ENCODE assay signal across 14 mouse cellular contexts in genomic region chr11:116265352-116265751, GRCm38 (mm10). TPM values are rescaled to one million over a fixed set of nuclear protein-coding genes. Genes with fewer than 3 reads are reported as not detected.
DNase-seq lines count a peak whose midpoint lies in the region; ATAC-seq and TF ChIP-seq lines count a peak whose summit lies in the region.
"Had no signal": no experiment of that assay in that cellular context is flagged by ENCODE, and none has a peak within 500 bp of the region (broad histone marks: within the 10 kb centered on the region; RNA-seq: fewer than 3 reads in every experiment).

No protein-coding gene starts in this region.

- H3K27me3 ChIP-seq in liver, embryonic 11.5 days (replicated peaks; ENCODE audit: control insufficient read depth, insufficient read depth, low read length) = no peaks in the 10 kb centered on the region

- DNase-seq in layer of hippocampus, adult 9-11 months = peak; percentile 17
- DNase-seq in layer of hippocampus, adult 8-10 months (ENCODE audit: low spot score in 2 of 2) = no peak
- no peak for DNase-seq in liver, embryonic 11.5 days (ENCODE audit: low spot score)
- DNase-seq in right cerebral cortex, postnatal 25 days = peak; percentile 30
- no peak for DNase-seq in lung, postnatal 36 days
- DNase-seq in layer of hippocampus, adult 2 months (ENCODE audit: low spot score in 2 of 2) = no peak
- no peak for DNase-seq in urinary bladder, postnatal 4 days (ENCODE audit: low spot score in 2 of 2)
- DNase-seq: cerebellum, adult 11-12 months; heart, postnatal 36 days; kidney, adult 9 months had no signal

- no peak overlapping the region for H3K4me3 ChIP-seq in bone marrow, adult 2 months (replicated peaks; ENCODE audit: control insufficient read depth, low read depth, low read length)
- no peak overlapping the region for H3K4me3 ChIP-seq in liver, embryonic 11.5 days (ENCODE audit: low read depth, low read length)
- H3K4me3 ChIP-seq in layer of hippocampus, adult 2 months = no peak overlapping the region

- 21% methylated on average over 11 of the region's 11 CpGs for WGBS in bone marrow, adult 2 months
- 81% methylated on average over 11 of the region's 11 CpGs for WGBS in liver, embryonic 11.5 days

- H3K27ac ChIP-seq in bone marrow, adult 2 months (ENCODE audit: control insufficient read depth, insufficient read depth, low read depth, low read length, poor library complexity) = 0 out of 2 replicates have a peak overlapping the region, but pooled peaks have one; percentile 5
- H3K27ac ChIP-seq in liver, embryonic 11.5 days (ENCODE audit: low read depth, low read length) = no peak overlapping the region
- H3K27ac ChIP-seq in layer of hippocampus, adult 2 months = no peak overlapping the region

- H3K4me2 ChIP-seq in liver, embryonic 11.5 days = no peak overlapping the region

- H3K4me1 ChIP-seq in bone marrow, adult 2 months (ENCODE audit: control insufficient read depth, insufficient read depth, low read length) = peaks cover 4% of the 10 kb centered on the region
- peaks cover 5% of the 10 kb centered on the region; the same call in 1 of the 2 replicates for H3K4me1 ChIP-seq in liver, embryonic 11.5 days (replicated peaks; ENCODE audit: control insufficient read depth, insufficient read depth, low read length)

- no peak for TF ChIP-seq CTCF in bone marrow, adult 2 months (IDR thresholded peaks at IDR 0.05; ENCODE audit: control insufficient read depth, insufficient read depth, low read length)
- TF ChIP-seq CTCF in layer of hippocampus, adult 2 months (conservative IDR thresholded peaks at IDR 0.05) = no peak

- peaks cover 75% of the 10 kb centered on the region for H3K36me3 ChIP-seq in liver, embryonic 11.5 days (ENCODE audit: control insufficient read depth, insufficient read depth, low read length)

- ATAC-seq in liver, embryonic 11.5 days (replicated peaks; ENCODE audit: low FRiP score) = peak; percentile 86

- TF ChIP-seq POLR2A in bone marrow, adult 2 months (IDR thresholded peaks at IDR 0.05; ENCODE audit: borderline replicate concordance, control insufficient read depth, low read depth, low read length) = no peak

- no peaks in the 10 kb centered on the region for H3K9me3 ChIP-seq in liver, embryonic 11.5 days (ENCODE audit: control insufficient read depth, low read length)

- H3K9ac ChIP-seq in liver, embryonic 11.5 days (ENCODE audit: low read depth, low read length) = no peak overlapping the region

RNA-seq across cellular contexts. Expression of gene Srp68, which starts 8.7 kb away (rescaled TPM):
- 10 to 100 TPM; 61.1 to 71.3 (median 66.1) TPM for total RNA-seq in layer of hippocampus, adult 8-10 months (2022)
- 23.8 and 44.5 TPM in 2 replicates for polyA plus RNA-seq in bone marrow, adult 2 months (2011; ENCODE audit: insufficient read depth, insufficient read length, low replicate concordance, missing spikeins)
- polyA plus RNA-seq in liver, embryonic 11.5 days (2014; fragmentation: Nextera tagmentation; extraction: Ambion mirVana) = 88.4 and 89.4 TPM in 2 replicates
- total RNA-seq in layer of hippocampus, adult 2 months (2021) = 10 to 100 TPM; 63.7 to 64.1 TPM

RNA-seq across cellular contexts. Expression of gene Galr2, which starts 15.4 kb away (rescaled TPM):
- not detected for total RNA-seq in layer of hippocampus, adult 8-10 months (2022)
- not detected in 2 replicates for polyA plus RNA-seq in bone marrow, adult 2 months (2011; ENCODE audit: insufficient read depth, insufficient read length, low replicate concordance, missing spikeins)
- polyA plus RNA-seq in liver, embryonic 11.5 days (2014; fragmentation: Nextera tagmentation; extraction: Ambion mirVana) = 0.11 TPM in 1 of 2 replicates, not detected in the other
- not detected for total RNA-seq in layer of hippocampus, adult 2 months (2021)
- total RNA-seq: heart, postnatal 36 days; left cerebral cortex, adult 18-20 months; midbrain, postnatal 0 days had no signal
- polyA plus RNA-seq: frontal cortex, adult 2 months had no signal

RNA-seq across cellular contexts. Expression of gene Evpl, which starts 27.5 kb away (rescaled TPM):
- 1 to 10 TPM in 2 of 4 experiments, under 1 TPM in 2; 0.85 to 1.4 (median 1.1) TPM for total RNA-seq in layer of hippocampus, adult 8-10 months (2022)
- 0.30 TPM in 1 of 2 replicates, not detected in the other for polyA plus RNA-seq in bone marrow, adult 2 months (2011; ENCODE audit: insufficient read depth, insufficient read length, low replicate concordance, missing spikeins)
- 0.56 TPM in 2 replicates for polyA plus RNA-seq in liver, embryonic 11.5 days (2014; fragmentation: Nextera tagmentation; extraction: Ambion mirVana)
- under 1 TPM; 0.67 to 0.93 TPM for total RNA-seq in layer of hippocampus, adult 2 months (2021)

RNA-seq across cellular contexts. Expression of gene Exoc7, which starts 41.7 kb away (rescaled TPM):
- total RNA-seq in layer of hippocampus, adult 8-10 months (2022) = 100 to 1,000 TPM in 1 of 4 experiments, 10 to 100 TPM in 3; 82.4 to 103 (median 88.9) TPM
- 39.1 and 47.2 TPM in 2 replicates for polyA plus RNA-seq in bone marrow, adult 2 months (2011; ENCODE audit: insufficient read depth, insufficient read length, low replicate concordance, missing spikeins)
- polyA plus RNA-seq in liver, embryonic 11.5 days (2014; fragmentation: Nextera tagmentation; extraction: Ambion mirVana) = 47.4 and 51.3 TPM in 2 replicates
- total RNA-seq in layer of hippocampus, adult 2 months (2021) = 10 to 100 TPM; 83.2 to 94.8 TPM

Comparison
In these comparisons a context has a peak if more than half of its experiments do, and no peak if none do; other contexts are left out.
1. DNase-seq: peak in layer of hippocampus, adult 9-11 months (single experiment) and right cerebral cortex, postnatal 25 days (single experiment); none in layer of hippocampus, adult 8-10 months (0 of 2), liver, embryonic 11.5 days (single experiment), lung, postnatal 36 days (single experiment), layer of hippocampus, adult 2 months (0 of 2) and urinary bladder, postnatal 4 days (0 of 2).